Mouse (Mus musculus) intestine, embryonic 16.5 days (tissue): ENCODE measurements around the gene Bhlha9. TPM values are rescaled to one million over a fixed set of nuclear protein-coding genes. Genes with fewer than 3 reads are reported as not detected.

Experiments
- ATAC-seq: fragments of 200-750 bp; cut with Nextera tagmentation; 2 replicates; pipeline ENCODE4 v1.8.0; 2017; ENCODE audit warnings: moderate TSS enrichment, moderate library complexity
- H3K27ac ChIP-seq: fragments of 300-500 bp; sonication (generic); 2 replicates; pipeline ENCODE4 v1.5.1; 2014; ENCODE audit warnings: mild to moderate bottlenecking, low read length
- H3K27me3 ChIP-seq: fragments of 300-500 bp; sonication (generic); replicated peaks from 2 replicates; pipeline ENCODE4 v1.6.1; 2014; ENCODE audit warnings: low read length, control low read depth, mixed read lengths; ENCODE audit not compliant: control insufficient read depth, insufficient read depth
- H3K36me3 ChIP-seq: fragments of 300-500 bp; sonication (generic); 2 replicates; pipeline ENCODE4 v1.6.1; 2014; ENCODE audit warnings: low read length, control low read depth; ENCODE audit not compliant: control insufficient read depth, insufficient read depth
- H3K4me1 ChIP-seq: fragments of 300-500 bp; sonication (generic); 2 replicates; pipeline ENCODE4 v1.6.1; 2014; ENCODE audit warnings: low read length, control low read depth, mixed read lengths; ENCODE audit not compliant: control insufficient read depth, insufficient read depth
- H3K4me2 ChIP-seq: fragments of 300-500 bp; sonication (generic); 2 replicates; pipeline ENCODE4 v1.6.1; 2014; ENCODE audit warnings: low read depth, low read length, control low read depth
- H3K4me3 ChIP-seq: fragments of 300-500 bp; sonication (generic); 2 replicates; pipeline ENCODE4 v1.5.1; 2014; ENCODE audit warnings: mild to moderate bottlenecking, low read length
- H3K9ac ChIP-seq: fragments of 300-500 bp; sonication (generic); 2 replicates; pipeline ENCODE4 v1.6.1; 2014; ENCODE audit warnings: low read depth, low read length
- H3K9me3 ChIP-seq: fragments of 300-500 bp; sonication (generic); 2 replicates; pipeline ENCODE4 v1.6.1; 2016; ENCODE audit warnings: low read length, control low read depth; ENCODE audit not compliant: control insufficient read depth
- WGBS: fragments of 180-500 bp; shearing (Covaris S2); extraction: QIAGEN DNeasy Blood & Tissue Kit; methylation state at CpG from one replicate; pipeline ENCODE4 v1.1.7; 2014; 5-methylcytosine and 5-hydroxymethylcytosine counted together
- polyA plus RNA-seq: library from polyadenylated mRNA; unstranded; fragments of >200 nt; fragmentation: Nextera tagmentation; extraction: Ambion mirVana; gene quantifications from 2 replicates; pipeline ENCODE4 v1.2.1, GENCODE M21; 2015

Bhlha9 gene
- polyA plus RNA-seq, 1 experiment from 2014 or later = 0.18 TPM

DNA sequence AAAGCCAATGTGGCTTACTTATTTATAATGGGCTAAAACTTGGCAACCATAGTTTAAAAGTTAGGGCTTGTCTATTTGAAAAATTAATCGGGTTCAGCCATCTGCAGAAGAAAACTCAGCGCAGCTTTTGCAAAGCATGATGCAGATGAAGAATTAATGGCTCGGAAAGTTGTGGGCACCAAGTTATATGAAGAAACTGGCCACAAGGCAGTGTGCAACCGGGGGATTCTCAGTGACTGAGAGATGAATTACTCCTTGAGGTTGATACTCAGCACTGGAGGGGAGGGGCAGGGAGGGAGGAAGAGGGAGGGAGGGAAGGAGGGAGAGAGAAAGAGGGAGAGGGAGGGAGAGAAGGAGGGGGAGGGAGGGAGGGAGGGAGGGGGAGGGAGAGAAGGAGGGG is 44.7 kb downstream of the Bhlha9 start:
- Histone ChIP-seq H3K9me3 (no peaks in the 10 kb centered on the region), H3K27me3 (no peaks in the 10 kb centered on the region), H3K9ac (no peak overlapping the region), H3K27ac (no peak overlapping the region), H3K4me1 (no peaks in the 10 kb centered on the region), H3K4me2 (no peak overlapping the region), H3K4me3 (no peak overlapping the region), H3K36me3 (no peaks in the 10 kb centered on the region)
- no peak for ATAC-seq
- 76% methylated on average over 4 of the region's 4 CpGs for WGBS

Other genes starting within 250 kb of the Bhlha9 start
- gene Abr, start 50.2 kb upstream of the Bhlha9 start, polyA plus RNA-seq = 29.5 and 35.1 TPM in 2 replicates
- gene Trarg1, start 7.3 kb downstream of the Bhlha9 start, polyA plus RNA-seq = 0.66 and 0.94 TPM in 2 replicates
- gene Gosr1, start 91.1 kb downstream of the Bhlha9 start, polyA plus RNA-seq = 28.5 and 30.3 TPM in 2 replicates
- 4.7 and 5.4 TPM in 2 replicates for gene Cpd, start 174.5 kb downstream of the Bhlha9 start, polyA plus RNA-seq
- 2.7 and 6.9 TPM in 2 replicates for gene Tmigd1, start 229.7 kb downstream of the Bhlha9 start, polyA plus RNA-seq